Mouse (Mus musculus) ovary, postnatal 14 days (tissue): ENCODE measurements around the gene Frem2.

ENCODE experiments used
- DNase-seq: peaks from one replicate; pipeline ENCODE4 v3.0.0; 2022; ENCODE audit warnings: low spot score

Gene Frem2

DNA sequence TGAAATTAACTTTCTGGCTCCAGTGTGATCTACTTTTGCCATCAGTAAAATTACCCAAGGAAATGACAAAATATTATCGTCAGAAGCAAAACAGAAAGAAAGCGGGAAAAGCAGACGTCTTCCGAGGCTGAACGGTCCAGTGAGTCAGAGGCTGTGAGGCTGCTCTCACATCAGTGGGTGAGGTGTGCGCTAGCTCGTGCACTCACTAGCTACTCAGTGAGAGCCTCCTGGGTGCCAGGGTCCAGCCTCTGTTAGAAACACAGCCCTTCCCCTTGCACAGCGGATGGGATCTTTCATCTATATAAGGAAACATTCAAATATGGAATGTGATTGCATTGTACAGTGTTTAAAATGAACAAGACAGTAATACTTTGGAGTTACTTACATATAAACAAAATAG, 36.8 kb downstream of the Frem2 start:
- DNase-seq = no peak

DNA sequence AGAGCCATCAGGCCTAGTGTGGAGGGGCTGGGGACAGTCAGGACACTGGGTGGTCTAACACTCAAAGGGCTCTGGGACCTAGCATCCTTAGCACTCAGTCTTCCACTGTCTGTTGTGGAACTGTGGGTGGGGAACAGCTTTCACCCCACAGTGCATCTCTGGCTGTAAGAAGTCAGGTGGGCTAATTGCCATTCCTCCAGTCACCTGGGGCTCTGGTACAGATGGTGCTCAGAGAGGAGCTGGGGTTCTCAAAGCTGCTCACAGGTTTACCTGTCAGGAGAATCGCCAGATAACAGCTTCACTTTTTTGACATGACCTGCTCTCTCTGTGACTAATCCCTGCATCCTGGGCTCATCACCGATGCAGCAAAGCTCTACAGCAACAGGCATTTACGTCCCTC, 46.0 kb downstream of the Frem2 start:
- no peak for DNase-seq

DNA sequence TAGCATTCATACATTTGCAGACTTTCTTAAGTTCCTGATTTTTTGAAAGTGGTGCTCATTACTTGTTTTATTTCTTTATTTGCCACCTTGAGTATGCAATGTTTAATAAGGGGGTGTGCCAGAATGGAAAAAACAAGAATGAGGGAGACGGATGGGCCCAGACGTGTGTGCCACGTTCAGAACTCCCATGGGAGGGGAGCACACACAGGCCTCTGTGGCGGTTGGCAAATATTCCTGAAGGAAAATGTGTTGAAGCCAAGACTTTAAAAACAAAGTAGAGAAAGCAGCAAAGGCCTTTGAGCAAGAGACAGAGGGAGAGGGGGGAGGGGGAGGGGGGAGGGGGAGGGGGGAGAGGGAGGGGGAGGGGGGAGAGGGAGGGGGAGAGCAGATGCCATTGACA, 47.3 kb downstream of the Frem2 start:
- DNase-seq = no peak

DNA sequence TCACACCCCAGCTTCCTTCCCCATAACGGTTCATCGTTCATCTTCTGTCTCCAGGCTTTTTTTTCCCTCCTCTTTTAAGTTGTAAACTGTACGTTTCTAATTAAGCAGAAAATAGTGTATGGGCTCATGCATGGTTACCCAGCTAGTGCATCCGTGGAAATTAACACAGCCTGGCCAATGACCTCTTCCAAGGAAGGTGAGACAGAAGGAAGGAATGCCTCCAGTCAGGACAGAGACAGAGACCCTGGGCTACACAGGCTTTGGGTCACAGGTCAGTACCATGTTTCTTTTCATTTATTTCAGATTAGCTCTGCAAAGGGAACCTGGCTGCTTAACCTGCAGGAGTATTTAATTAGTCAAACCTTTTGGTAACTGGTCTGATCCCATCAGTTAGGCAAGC, 57.0 kb downstream of the Frem2 start:
- DNase-seq = no peak

GRCm38 (mm10) chr3:53599315-53599714, 57.8 kb downstream of the Frem2 start:
- DNase-seq = no peak

- no peak for DNase-seq
Measured at GRCm38 (mm10) chr3:53598153-53598800, 58.9 kb downstream of the Frem2 start.

DNA sequence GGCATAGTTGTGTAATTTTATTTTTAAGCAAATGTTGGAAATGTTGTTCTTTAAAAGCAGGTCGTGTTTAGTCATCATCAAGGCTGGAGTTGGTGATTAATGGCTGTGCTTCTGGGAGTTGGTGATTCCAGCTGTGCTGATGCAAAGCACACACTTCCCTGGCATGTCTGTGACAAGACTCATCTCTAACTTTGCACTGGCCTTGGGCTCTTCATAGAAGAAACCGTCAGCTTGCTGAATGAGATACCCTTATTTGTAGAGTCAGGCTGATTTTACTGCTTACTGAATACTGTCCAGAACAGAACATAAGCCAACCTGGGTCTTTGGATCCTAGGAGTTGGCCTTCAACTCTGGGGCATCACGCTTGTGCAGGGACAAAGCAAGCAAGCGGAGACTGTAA, 62.7 kb downstream of the Frem2 start:
- no peak for DNase-seq

- no peak for DNase-seq
Measured at GRCm38 (mm10) chr3:53593718-53594117, 63.4 kb downstream of the Frem2 start.

- DNase-seq = no peak
Measured at GRCm38 (mm10) chr3:53592036-53592435, 65.1 kb downstream of the Frem2 start.

DNA sequence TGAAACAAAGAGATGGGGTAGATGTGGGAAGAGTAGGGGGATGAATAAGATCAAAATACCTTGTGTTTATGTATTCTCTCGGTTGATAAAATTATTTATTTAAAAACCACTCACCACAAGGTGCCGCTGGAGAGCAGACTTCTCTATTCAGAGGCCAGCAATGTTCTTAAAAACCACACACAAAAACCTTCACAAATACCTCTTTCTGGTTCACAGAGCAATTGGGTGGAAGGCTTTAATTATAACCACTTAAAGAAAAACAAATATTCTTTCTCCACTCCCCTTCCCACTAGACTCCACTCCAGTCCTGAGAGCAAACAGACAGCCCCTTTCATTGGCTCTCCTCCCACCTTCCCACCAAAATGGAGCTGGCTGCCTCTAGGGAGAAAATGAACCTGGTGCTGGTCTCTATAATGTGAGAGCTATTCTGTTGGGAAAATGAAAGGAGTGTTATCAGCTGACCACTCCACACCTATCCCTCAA, 67.0 kb downstream of the Frem2 start:
- peak; percentile 41 for DNase-seq

GRCm38 (mm10) chr3:53583248-53583647, 73.9 kb downstream of the Frem2 start:
- DNase-seq = no peak

DNA sequence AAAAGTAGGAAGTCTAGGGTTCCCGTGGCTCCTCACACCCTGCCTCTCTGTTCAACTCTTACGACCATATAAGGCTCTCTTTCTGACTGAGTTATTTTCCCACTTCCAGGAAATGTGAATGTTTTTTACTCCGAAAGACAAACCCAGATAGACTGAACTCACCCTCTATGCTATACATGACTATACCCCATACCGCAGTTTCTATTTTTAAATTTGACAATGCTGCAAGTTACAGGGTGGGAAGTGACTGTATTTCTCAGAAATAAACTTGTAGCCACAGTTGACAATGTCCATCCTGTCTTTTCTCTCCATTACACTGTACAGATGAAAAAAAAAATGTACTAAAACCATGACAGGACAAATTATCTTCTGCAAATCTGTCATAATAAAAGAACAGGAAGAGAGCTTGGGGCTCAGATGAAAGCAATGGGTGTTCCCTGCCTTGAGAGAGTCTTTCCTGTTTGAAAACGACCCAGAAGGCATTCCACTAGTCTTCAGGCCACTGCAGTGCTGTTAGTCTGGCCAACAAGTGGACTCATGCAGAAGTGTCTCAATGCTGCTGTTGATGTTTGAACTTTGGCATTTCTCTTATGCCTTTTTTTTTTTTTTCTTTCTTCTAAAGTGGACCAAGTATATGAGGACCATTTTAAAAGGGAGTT, 76.4 kb downstream of the Frem2 start:
- DNase-seq = no peak

DNA sequence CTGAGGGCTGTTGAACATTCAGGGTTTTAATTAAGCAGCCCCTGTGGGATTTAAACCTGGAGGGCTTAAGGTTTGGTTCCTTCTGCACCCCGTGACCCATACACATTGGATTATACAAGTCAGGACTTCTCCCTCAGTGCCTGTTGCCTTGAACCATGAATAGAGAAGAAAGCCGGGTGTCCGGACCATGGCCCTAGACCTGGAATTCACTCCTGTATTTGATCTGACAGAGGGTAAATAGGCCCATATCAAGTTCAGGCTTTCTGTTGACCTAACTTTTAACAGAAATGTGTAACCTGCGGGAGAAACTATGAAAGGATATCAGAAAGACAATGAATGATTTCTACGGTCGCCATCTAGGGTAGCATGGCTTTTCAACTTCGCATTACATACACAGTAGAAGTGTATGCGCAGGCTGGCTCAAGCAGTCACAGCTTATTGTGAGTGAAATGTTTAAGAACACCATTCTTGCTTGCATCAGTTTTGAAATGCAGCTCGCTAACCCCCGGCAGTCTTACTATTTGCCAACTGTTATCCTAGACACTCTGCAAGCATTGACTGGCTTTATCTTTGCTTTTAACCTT, 77.9 kb downstream of the Frem2 start:
- DNase-seq = no peak

- DNase-seq = no peak
Measured at GRCm38 (mm10) chr3:53576320-53577116, 80.6 kb downstream of the Frem2 start.

DNA sequence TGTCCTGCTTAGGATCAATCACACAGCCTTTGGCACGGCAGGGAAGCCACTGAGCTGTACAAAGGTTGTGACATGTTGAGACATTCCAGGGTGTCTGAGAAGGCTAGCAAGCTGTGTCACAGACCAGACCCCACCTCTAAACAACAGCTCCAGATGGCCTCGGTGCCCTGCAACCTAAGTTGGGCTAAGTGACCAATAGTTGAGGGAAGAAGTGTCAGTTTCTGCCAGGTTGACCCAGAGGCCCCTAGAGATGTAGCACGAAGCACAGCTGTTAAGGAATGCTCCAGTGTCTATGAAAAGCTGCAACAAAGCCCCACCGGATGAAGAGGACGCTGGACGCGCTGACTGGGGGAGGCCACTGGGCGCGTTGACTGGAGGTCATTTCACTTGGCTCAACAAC, 83.0 kb downstream of the Frem2 start:
- DNase-seq = no peak

DNA sequence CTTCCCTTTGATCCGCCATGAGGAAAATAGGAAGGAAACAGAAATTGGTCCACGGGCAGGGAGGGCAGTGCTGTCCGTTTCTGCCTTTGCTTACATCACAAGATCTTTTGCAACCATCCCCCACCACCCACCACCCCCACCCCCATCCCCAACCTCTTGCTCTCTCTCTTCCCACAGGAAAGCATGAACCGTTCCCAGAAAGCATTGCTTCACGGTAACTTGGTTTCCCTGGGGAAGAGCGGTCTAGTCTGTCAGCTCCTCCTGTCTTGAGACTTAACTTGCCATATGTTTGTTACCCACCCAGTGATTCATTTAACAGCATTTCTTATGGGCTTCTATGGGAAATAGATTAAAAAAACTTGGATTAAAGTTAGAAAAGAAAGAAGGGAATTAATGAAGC, 85.5 kb downstream of the Frem2 start:
- no peak for DNase-seq

- DNase-seq = no peak
Measured at GRCm38 (mm10) chr3:53564521-53564920, 92.6 kb downstream of the Frem2 start.

- no peak for DNase-seq
Measured at GRCm38 (mm10) chr3:53563746-53564145, 93.4 kb downstream of the Frem2 start.

- no peak for DNase-seq
Measured at GRCm38 (mm10) chr3:53561813-53562212, 95.3 kb downstream of the Frem2 start.

- no peak for DNase-seq
Measured at GRCm38 (mm10) chr3:53559056-53559455, 98.1 kb downstream of the Frem2 start.

GRCm38 (mm10) chr3:53558230-53558629, 98.9 kb downstream of the Frem2 start:
- no peak for DNase-seq

GRCm38 (mm10) chr3:53557388-53558214, 99.6 kb downstream of the Frem2 start:
- no peak for DNase-seq
